Mouse (Mus musculus): ENCODE measurements around the gene Dpf1.

GRCm38 (mm10) chr7:29288079-29288478, 15.7 kb upstream of the Dpf1 start:
- TF ChIP-seq CTCF (IDR thresholded peaks at IDR 0.05; ENCODE audit: extremely low read depth, insufficient read length, insufficient replicate concordance, low read depth, low read length): no peak
- no peak for TF ChIP-seq POLR2A (IDR thresholded peaks at IDR 0.05; ENCODE audit: low read depth, low read length)
